In genomic region chr3:87568681-87569080, GRCm38 (mm10) we compare ENCODE assay signal across 16 mouse cellular contexts.
"Had no signal": no experiment of that assay in that cellular context is flagged by ENCODE, and none has a peak within 500 bp of the region (broad histone marks: within the 10 kb centered on the region; RNA-seq: fewer than 3 reads in every experiment).

No protein-coding gene starts in this region.

- DNase-seq: retina, postnatal 1 day; right cerebral cortex, adult 18-20 months; right cerebral cortex, postnatal 14 days; right cerebral cortex, postnatal 25 days; right cerebral cortex, postnatal 4 days; spleen, adult 18-20 months; thymus, adult 18-20 months; thymus, adult 2 months; thymus, postnatal 14 days; thymus, postnatal 25 days; thymus, postnatal 36 days; thymus, postnatal 4 days had no signal

- H3K36me3 ChIP-seq: neural tube, embryonic 13.5 days; neural tube, embryonic 15.5 days; stomach, embryonic 15.5 days had no signal

- H3K4me3 ChIP-seq: neural tube, embryonic 13.5 days; neural tube, embryonic 15.5 days; stomach, embryonic 15.5 days had no signal

- H3K27ac ChIP-seq: neural tube, embryonic 13.5 days; neural tube, embryonic 15.5 days; stomach, embryonic 15.5 days; stomach, postnatal 0 days had no signal

- H3K9me3 ChIP-seq: neural tube, embryonic 13.5 days; neural tube, embryonic 15.5 days; stomach, embryonic 15.5 days had no signal

- H3K27me3 ChIP-seq: neural tube, embryonic 13.5 days; neural tube, embryonic 15.5 days; stomach, embryonic 15.5 days had no signal
